Mouse (Mus musculus) embryonic facial prominence, embryonic 13.5 days (tissue): ENCODE data around the gene Hspb7. TPM values are rescaled to one million over a fixed set of nuclear protein-coding genes. Genes with fewer than 3 reads are reported as not detected.

ENCODE experiments used
- ATAC-seq: fragments of 200-750 bp; cut with Nextera tagmentation; 2 replicates; pipeline ENCODE4 v1.8.0; 2017; ENCODE audit warnings: low read depth; ENCODE audit not compliant: insufficient number of reproducible peaks, insufficient read depth, low FRiP score, low TSS enrichment
- H3K27ac ChIP-seq: fragments of 300-500 bp; sonication (generic); 2 replicates; pipeline ENCODE4 v1.5.1; 2015; ENCODE audit warnings: moderate library complexity, mild to moderate bottlenecking, inconsistent platforms
- H3K27me3 ChIP-seq: fragments of 300-500 bp; sonication (generic); 2 replicates; pipeline ENCODE4 v1.6.1; 2015; ENCODE audit warnings: mild to moderate bottlenecking, inconsistent platforms
- H3K36me3 ChIP-seq: fragments of 300-500 bp; sonication (generic); 2 replicates; pipeline ENCODE4 v1.6.1; 2015; ENCODE audit warnings: mild to moderate bottlenecking, inconsistent platforms
- H3K4me1 ChIP-seq: fragments of 300-500 bp; sonication (generic); 2 replicates; pipeline ENCODE4 v1.6.1; 2015; ENCODE audit warnings: inconsistent platforms
- H3K4me2 ChIP-seq: fragments of 300-500 bp; sonication (generic); 2 replicates; pipeline ENCODE4 v1.6.1; 2015; ENCODE audit warnings: moderate library complexity, mild to moderate bottlenecking, inconsistent platforms
- H3K4me3 ChIP-seq: fragments of 300-500 bp; sonication (generic); 2 replicates; pipeline ENCODE4 v1.5.1; 2015; ENCODE audit warnings: mild to moderate bottlenecking, inconsistent platforms
- H3K9ac ChIP-seq: fragments of 300-500 bp; sonication (generic); 2 replicates; pipeline ENCODE4 v1.6.1; 2015; ENCODE audit warnings: mild to moderate bottlenecking, inconsistent platforms
- H3K9me3 ChIP-seq: fragments of 300-500 bp; sonication (generic); 2 replicates; pipeline ENCODE4 v1.6.1; 2016; ENCODE audit warnings: inconsistent platforms
- WGBS: fragments of 180-500 bp; shearing (Covaris S2); methylation state at CpG from one replicate; pipeline ENCODE4 v1.1.7; 2015; ENCODE audit warnings: mixed read lengths; 5-methylcytosine and 5-hydroxymethylcytosine counted together
- polyA plus RNA-seq: library from polyadenylated mRNA; unstranded; fragments of >200 nt; fragmentation: Nextera tagmentation; extraction: Ambion mirVana; gene quantifications from 2 replicates; pipeline ENCODE4 v1.2.1, GENCODE M21; 2015

Hspb7 gene
- polyA plus RNA-seq, 1 experiment from 2014 or later, result not detected

DNA sequence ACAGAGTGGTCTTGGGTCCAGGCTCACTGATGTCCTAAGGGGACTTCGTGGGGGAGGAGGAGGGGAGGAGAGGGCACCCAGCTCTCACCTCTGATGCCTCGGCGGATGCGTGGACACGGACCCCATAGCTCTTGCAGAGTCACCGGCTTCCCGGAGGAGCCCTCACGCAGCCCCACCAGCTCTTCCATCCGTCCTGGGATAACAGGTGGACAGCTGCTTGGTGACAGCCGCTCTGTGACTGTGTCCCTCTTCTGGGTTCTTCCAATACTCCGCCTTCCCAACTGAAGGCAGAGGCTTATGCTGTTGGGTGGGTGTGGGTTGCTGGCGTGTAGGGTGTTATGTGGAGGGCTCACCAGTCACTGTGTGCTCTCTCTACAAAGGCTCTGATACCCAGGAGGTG, 22.7 kb upstream of the Hspb7 start:
- Histone ChIP-seq H3K4me1 (peaks cover 11% of the 10 kb centered on the region), H3K36me3 (no peaks in the 10 kb centered on the region), H3K9me3 (no peaks in the 10 kb centered on the region), H3K27ac (no peak overlapping the region), H3K4me3 (no peak overlapping the region), H3K27me3 (peaks cover 17% of the 10 kb centered on the region), H3K4me2 (no peak overlapping the region), H3K9ac (no peak overlapping the region)
- 57% methylated on average over 12 of the region's 12 CpGs for WGBS
- ATAC-seq, result no peak

DNA sequence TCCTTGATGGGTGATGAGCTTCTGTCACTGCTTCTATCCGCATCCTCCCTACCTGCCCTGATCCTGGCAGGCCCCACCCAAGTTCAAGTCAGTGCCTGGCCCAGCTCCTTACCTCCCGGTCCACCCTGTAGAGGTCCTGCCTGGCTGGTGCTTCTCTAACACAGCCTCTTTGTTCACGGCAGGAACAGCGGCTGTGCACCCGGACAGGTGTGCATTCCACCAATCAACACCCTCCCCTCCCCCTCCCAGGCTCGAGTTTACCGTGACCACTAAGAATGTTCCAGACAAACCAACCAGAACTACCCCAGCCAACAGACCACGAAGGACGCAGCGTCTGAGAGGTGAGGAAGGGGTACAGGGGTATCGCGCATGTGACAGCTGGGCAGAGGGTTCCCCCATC, 22.0 kb upstream of the Hspb7 start, which contains the start of gene Clcnka:
TSS of gene Clcnka (minus strand) at position 180 of the 400 bp plus-strand sequence.
- 44% methylated on average over 12 of the region's 12 CpGs for WGBS
- Histone ChIP-seq H3K27me3 (peaks cover 17% of the 10 kb centered on the region), H3K4me3 (no peak within 1 kb of the TSS), H3K36me3 (no peaks in the 10 kb centered on the region), H3K4me1 (peaks cover 11% of the 10 kb centered on the region), H3K27ac (no peak within 1 kb of the TSS), H3K4me2 (no peak within 1 kb of the TSS), H3K9me3 (no peaks in the 10 kb centered on the region), H3K9ac (no peak within 1 kb of the TSS)
- ATAC-seq, result no peak

DNA sequence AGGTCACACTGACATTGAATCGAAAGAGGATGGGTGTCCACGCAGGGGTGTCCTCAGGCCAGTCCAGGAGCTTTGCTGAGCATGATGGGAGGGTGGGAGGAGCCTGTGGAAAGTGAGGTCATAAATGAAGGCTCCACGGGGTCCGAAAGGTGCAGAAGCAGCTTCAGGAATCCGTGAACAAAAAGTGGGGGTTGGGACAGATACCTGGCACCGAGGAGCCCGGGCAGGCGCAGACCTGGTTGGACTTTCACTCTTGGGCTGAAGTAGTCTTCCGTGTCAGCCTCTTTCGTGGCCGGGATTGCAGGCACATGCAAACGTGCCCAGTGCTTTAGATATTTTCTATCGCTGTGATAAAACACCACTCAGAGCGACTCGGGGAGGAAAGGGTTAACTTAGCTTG, 20.4 kb upstream of the Hspb7 start:
- peaks cover 19% of the 10 kb centered on the region for H3K4me1 ChIP-seq
- H3K9ac ChIP-seq, result no peak overlapping the region
- 81% methylated on average over 15 of the region's 15 CpGs for WGBS
- no peak for ATAC-seq
- peaks cover 17% of the 10 kb centered on the region for H3K27me3 ChIP-seq
- H3K27ac ChIP-seq, result no peak overlapping the region
- H3K36me3 ChIP-seq, result no peaks in the 10 kb centered on the region
- no peak overlapping the region for H3K4me3 ChIP-seq
- no peaks in the 10 kb centered on the region for H3K9me3 ChIP-seq
- no peak overlapping the region for H3K4me2 ChIP-seq

DNA sequence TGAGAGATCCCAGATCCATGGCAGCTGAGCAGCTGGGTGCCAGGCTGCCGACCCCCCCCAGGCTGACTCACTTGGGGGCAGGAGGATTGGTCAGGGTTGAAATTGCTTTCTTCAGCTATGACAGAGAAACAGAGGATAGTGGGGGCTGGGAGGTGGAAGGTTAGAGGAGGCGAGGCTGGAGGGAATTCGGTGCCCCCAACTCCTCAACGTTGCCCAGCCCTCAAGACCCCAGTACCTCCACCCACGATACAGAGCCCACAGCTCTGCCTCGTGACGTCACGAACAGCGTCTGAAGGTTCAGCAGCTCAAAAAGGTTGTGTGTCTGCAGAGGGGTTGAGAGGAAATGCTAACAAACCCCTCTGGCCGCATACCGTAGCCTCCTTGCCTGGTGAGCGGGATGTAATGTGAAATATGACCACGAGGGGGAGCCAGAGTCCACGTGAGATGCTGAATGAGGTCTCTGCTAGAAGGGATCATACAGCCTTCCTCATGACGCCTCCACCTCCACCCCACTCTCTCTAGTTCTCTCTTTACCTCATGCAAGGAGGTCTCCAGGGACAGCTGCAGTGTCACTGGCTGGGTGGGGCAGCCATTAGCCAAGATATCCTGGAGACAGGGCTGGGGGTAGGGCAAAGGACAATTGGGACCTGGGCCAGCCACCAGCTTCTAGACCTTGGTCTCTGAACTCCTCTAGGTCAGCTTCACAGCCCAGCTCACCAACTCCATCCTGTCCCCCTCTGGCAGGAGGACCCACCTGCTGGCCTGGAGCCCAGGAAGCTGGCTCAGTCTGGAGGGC, 15.9 kb upstream of the Hspb7 start:
- peaks cover 21% of the 10 kb centered on the region for H3K27me3 ChIP-seq
- H3K4me2 ChIP-seq, result peak overlapping the region; percentile 57
- H3K9me3 ChIP-seq, result no peaks in the 10 kb centered on the region
- H3K27ac ChIP-seq, result no peak overlapping the region
- H3K36me3 ChIP-seq, result no peaks in the 10 kb centered on the region
- 12% methylated on average over 15 of the region's 15 CpGs for WGBS
- H3K4me1 ChIP-seq, result peaks cover 8% of the 10 kb centered on the region
- peak overlapping the region; percentile 24 for H3K4me3 ChIP-seq
- peak overlapping the region; percentile 62 for H3K9ac ChIP-seq
- peak; percentile 28; the same call in 1 of the 2 replicates for ATAC-seq

DNA sequence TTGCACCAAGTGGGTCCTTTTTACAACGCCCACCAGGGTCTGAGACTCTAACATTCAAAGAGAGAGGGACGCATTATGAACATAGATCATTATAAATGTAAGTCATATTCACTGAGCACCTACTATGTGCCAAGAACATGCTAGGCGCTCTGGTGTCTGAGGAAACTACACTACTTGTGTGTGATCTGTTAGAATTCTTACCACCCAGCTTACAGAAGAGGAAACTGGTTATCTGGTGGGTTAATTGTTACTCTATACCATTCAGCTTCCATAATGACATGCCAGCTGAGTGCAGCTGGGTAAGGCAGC, 15.3 kb upstream of the Hspb7 start:
- no peak for ATAC-seq
- 85% methylated on average over 3 of the region's 3 CpGs for WGBS
- Histone ChIP-seq H3K27me3 (peaks cover 23% of the 10 kb centered on the region), H3K4me2 (no peak overlapping the region), H3K27ac (no peak overlapping the region), H3K4me3 (no peak overlapping the region), H3K36me3 (no peaks in the 10 kb centered on the region), H3K9ac (0 out of 2 replicates have a peak overlapping the region, but pooled peaks have one; percentile 12), H3K9me3 (no peaks in the 10 kb centered on the region), H3K4me1 (peaks cover 8% of the 10 kb centered on the region)

DNA sequence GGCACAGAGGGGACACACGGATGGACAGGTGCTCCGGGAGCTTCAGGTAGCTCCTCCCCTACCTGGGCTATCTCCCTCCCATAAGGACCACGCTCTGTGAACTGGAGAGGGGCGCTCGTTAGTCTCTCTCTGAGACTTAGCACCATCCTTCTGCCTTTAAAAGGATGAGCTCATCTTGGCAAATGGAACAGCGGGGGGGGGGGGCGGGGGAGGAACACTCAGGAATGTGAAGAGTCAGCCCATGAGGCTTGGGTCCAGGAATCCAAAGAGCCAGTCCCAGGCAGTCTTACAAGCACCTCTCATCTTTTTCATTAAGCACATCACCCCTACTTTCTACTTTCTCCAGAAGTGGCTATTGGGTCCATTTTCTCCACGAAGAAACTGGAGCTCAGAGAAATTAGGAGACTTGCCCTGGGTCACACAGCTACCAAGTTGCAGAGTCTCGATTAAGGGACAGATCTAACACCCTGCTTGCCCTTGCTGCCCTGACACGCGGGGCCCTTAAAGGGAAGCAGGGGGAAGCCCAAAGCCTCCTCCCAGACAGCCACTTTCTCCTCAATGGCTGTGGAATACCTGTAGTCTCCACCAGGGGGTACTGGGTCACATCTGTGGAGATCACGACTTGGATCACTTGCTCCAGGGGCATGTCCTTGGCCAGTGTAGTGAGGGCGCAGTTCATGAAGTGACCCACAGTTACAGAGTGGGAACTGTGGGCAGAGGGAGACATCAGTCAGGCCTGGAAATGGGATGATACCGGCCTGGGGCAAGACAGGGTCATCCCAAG, 13.9 kb upstream of the Hspb7 start:
- Histone ChIP-seq H3K4me2 (no peak overlapping the region), H3K36me3 (no peaks in the 10 kb centered on the region), H3K4me3 (no peak overlapping the region), H3K9ac (0 out of 2 replicates have a peak overlapping the region, but pooled peaks have one; percentile 46), H3K9me3 (no peaks in the 10 kb centered on the region), H3K4me1 (peaks cover 8% of the 10 kb centered on the region), H3K27me3 (peaks cover 34% of the 10 kb centered on the region), H3K27ac (no peak overlapping the region)
- 49% methylated on average over 13 of the region's 14 CpGs for WGBS
- no peak for ATAC-seq

DNA sequence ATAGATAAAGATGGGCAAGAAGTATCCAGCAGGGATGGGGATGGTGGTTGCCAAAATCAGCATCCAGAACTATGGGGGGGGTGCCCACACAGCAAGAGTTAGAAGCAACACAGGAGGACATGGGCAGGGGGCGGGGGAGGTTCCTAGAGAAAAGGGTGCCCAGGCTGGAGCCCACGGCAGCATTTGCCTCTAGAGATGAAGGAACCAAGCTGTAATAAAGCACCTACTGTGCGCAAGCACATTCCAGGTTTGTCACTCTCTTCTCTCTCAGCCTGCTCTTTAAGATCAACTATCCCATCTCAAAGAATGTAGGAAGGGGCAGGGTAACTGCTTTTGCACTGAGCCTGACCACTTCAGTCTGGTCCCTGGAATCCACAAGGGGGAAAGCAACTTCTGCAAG, 12.0 kb upstream of the Hspb7 start:
- Histone ChIP-seq H3K36me3 (no peaks in the 10 kb centered on the region), H3K9ac (no peak overlapping the region), H3K9me3 (no peaks in the 10 kb centered on the region), H3K4me3 (no peak overlapping the region), H3K27ac (no peak overlapping the region), H3K4me2 (no peak overlapping the region), H3K4me1 (peaks cover 8% of the 10 kb centered on the region), H3K27me3 (peaks cover 33% of the 10 kb centered on the region)
- ATAC-seq, result no peak
- WGBS, result 91% methylated on average over 3 of the region's 3 CpGs

DNA sequence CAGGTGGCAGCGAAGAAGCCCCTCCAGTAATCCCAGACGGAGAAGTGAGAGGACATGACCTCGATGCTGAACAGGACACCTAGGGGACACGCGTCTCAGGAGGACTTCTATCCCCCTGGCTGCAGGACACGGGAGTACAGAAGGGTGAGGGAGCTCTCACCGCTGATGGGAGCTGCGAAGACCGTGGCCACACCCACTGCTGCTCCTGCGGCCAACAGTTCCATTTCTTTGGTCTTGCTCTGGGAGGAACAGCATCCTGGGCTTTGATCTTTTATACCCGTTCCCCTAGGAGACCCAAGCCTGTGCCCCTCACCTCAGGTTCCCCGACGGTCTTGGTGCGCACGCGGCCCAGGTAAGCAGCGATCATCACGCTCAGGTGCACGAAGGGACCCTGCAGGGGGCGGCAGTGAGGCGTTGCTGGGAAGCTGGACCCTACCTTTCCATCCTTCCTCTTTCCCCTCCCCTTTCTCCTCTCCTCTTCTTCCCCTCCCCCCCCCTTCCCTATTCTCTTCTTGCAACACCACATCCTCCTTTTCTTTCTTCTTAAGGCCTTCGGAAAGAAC, 9.1 kb upstream of the Hspb7 start:
- H3K27me3 ChIP-seq, result peaks cover 21% of the 10 kb centered on the region; the same call in 1 of the 2 replicates
- H3K4me2 ChIP-seq, result no peak overlapping the region
- H3K4me1 ChIP-seq, result no peaks in the 10 kb centered on the region
- H3K4me3 ChIP-seq, result no peak overlapping the region
- H3K36me3 ChIP-seq, result no peaks in the 10 kb centered on the region
- 18% methylated on average over 22 of the region's 22 CpGs for WGBS
- no peaks in the 10 kb centered on the region for H3K9me3 ChIP-seq
- ATAC-seq, result no peak
- H3K9ac ChIP-seq, result no peak overlapping the region
- H3K27ac ChIP-seq, result no peak overlapping the region

DNA sequence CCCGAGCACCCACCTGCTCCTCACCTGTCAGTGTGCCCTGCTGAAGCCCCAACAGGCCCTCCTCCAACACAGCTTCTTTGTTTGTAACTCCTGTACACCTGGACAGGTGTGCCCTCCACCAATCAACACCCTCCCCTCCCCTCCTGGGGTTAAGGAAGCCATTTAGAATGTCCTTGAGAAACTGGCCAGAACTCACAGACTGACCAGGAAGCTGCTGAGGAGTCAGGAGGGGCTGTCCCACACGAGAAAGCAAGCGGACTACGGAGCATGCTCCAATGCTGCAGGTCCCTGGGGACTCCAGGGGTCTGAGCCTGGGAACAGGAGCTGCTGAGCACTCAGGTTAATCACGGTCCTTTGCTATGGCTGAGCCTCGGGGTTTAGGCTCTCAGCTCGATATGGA, 4.7 kb upstream of the Hspb7 start, which contains the start of gene Clcnkb:
TSS of gene Clcnkb (minus strand) at position 91 of the 400 bp plus-strand sequence.
- WGBS, result 55% methylated on average over 7 of the region's 7 CpGs

DNA sequence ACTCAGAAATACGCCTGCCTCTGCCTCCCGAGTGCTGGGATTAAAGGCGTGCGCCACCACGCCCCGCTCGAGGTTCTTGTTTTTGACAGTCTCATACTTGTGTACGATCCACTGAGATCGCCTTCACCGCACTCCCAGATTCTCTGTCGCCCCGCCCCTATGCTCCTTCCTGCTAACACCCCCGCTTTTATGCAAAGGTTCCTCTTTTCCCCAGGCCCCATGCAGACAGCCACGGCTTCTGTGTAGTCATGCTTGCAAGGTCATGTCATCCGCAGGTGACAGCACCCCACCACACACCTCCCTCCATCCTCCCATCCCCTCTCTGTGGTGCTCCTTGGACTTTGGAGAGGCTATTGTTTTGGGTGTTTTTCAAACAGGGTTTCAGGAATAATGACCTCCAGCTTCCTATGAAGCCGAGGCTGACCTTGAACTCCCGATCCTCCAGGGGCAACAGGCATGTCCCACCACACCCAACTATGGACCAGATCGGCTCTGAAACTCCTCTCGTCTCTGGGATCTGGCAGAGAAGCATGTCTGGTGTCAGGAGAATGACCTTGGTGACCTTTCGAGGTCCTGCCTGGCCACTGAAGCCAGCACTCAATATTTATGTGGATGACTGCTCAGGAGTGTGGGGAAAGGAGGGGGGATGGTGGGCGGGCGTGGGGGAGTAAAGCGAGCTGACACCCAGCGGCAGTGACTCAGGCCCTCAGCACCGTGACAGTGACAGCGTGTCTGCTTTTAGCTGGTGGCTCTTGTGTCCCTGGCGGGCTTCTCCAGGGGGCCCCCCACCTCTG, 984 bp upstream of the Hspb7 start:
- peaks cover 10% of the 10 kb centered on the region; the same call in 1 of the 2 replicates for H3K4me1 ChIP-seq
- no peaks in the 10 kb centered on the region for H3K36me3 ChIP-seq
- no peak overlapping the region for H3K27ac ChIP-seq
- H3K4me3 ChIP-seq, result no peak overlapping the region
- no peak overlapping the region for H3K4me2 ChIP-seq
- no peak for ATAC-seq
- 70% methylated on average over 27 of the region's 27 CpGs for WGBS
- no peaks in the 10 kb centered on the region for H3K9me3 ChIP-seq
- no peak overlapping the region for H3K9ac ChIP-seq
- H3K27me3 ChIP-seq, result peaks cover 14% of the 10 kb centered on the region

More for the DNA sequence above, 4.7 kb upstream of the Hspb7 start, which contains the start of gene Clcnkb:
- Histone ChIP-seq H3K9ac (no peak within 1 kb of the TSS), H3K27ac (no peak within 1 kb of the TSS), H3K27me3 (peaks cover 9% of the 10 kb centered on the region; the same call in 1 of the 2 replicates), H3K4me2 (no peak within 1 kb of the TSS), H3K4me1 (peaks cover 10% of the 10 kb centered on the region; the same call in 1 of the 2 replicates), H3K36me3 (no peaks in the 10 kb centered on the region), H3K4me3 (no peak within 1 kb of the TSS), H3K9me3 (no peaks in the 10 kb centered on the region)
- no peak for ATAC-seq

DNA sequence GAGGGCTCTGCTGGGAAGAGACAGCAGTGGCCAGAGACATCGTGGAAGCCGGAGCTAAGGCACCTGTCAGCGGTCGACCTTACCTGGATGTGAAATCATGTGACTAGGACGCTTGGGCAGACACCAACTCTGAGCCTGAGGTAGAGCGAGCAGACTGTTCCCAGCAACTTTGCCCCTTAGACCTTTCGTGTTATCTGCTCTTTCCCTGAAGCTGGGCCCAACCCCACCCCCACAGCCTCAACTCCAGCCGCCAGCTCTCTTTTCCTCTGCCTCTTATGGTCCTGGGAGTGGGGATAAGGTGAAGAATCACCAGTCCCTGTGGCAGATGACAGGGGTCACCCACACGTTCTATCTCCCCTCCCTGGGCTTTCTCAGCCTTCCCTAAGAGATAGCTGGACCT, 307 bp downstream of the Hspb7 start:
- Histone ChIP-seq H3K9me3 (no peaks in the 10 kb centered on the region), H3K36me3 (no peaks in the 10 kb centered on the region), H3K27me3 (peaks cover 20% of the 10 kb centered on the region), H3K4me1 (peaks cover 20% of the 10 kb centered on the region), H3K9ac (no peak overlapping the region), H3K4me2 (no peak overlapping the region), H3K27ac (no peak overlapping the region), H3K4me3 (no peak overlapping the region)
- no peak for ATAC-seq
- 48% methylated on average over 9 of the region's 9 CpGs for WGBS
